Mouse (Mus musculus): ENCODE measurements around the gene Tex37.

The Tex37 gene

DNA sequence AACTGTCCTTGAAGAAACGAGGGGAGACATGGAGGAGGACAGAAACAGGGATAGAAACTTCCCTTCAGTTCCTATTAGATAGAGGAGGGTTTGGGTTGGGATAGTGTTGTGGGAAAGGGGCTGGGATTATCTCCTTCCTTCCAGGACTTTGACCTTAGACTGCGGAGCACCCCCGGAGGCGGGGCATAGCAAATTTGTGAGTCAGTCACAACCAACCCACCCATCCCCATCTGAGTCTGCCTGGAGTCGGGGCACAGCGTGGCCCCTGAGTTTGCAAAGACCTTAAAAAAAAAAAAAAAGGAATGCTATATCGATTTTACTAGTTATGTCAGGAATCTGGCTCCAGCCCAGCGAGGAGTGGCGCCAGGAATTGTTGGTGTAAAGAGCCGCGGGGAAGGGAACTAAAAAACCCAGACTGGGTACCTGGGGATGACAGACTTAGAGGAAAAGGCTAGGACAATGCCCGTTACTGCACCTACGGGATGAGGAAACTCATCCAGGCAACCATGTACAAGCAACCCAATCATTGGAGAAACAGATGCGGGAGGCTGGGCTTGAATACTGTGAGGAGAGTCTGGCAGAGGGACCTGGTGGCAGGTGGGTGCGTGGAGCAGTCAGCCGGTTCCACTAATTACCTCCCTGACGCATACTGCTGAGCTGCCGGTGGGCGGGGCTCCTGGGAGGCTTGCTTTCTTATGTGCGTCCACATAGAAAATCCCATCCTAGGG is 6.9 kb downstream of the Tex37 start:
- CTCF ChIA-PET, result interaction anchor here in 1 of 4 experiments (1.3 kb wide), 1 partner anchor 9 kb away, joined by 4 read pairs; no protein-coding TSS in a partner anchor
- POLR2A ChIA-PET, result no interaction called here

DNA sequence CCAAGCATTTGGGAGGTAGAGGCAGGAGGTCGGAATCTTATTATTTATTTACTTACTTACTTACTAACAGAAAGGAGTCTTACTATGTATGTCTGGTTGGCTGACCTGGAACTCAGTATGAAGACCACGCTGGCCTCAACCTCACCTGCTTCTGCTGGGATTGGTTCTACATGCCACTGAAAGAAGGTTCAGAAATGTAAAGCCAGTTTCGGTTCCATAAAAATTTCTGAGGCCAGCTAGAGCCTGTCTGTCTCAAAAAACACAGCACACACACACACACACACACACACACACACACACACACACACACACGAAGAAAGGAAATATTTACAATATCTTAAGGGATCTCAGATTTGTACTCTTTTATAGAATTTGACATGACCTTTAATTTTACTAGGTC is 8.4 kb downstream of the Tex37 start:
- ChIA-PET POLR2A (interaction anchor here in 1 of 4 experiments (0.7 kb wide), 1 partner anchor 1464 kb away, joined by 4 read pairs; no protein-coding TSS in a partner anchor), CTCF (interaction anchor here in 3 of 4 experiments (0.5 to 1.0 kb wide), 5 partner anchors 11 to 1301 kb away, joined by 3 to 6 read pairs (median 4); no protein-coding TSS in a partner anchor)

DNA sequence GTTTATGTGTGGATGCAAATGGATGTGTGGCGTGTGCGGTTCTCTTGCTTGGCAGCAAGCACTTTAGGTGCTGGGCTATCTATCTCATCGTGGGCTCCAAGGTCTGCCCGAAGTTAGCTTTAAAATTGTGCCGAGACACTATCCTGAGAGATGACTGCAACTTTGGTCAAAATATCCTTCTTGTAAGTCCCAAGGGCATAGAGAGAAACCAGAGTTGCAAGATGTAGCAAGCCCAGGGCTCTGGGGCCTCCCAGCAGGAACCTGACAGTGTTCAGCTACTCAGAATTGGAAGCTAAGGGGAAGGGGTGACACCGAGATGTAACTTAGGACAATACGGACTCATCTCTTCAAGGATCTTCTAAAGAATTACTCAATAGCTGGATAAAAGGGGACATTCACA is 9.2 kb downstream of the Tex37 start:
- ChIA-PET CTCF (interaction anchor here in 2 of 4 experiments (0.8 to 1.0 kb wide), 2 partner anchors 13 to 29 kb away, joined by 3 to 5 read pairs; no protein-coding TSS in a partner anchor), POLR2A (interaction anchor here in 1 of 4 experiments (1.2 kb wide), 1 partner anchor 18 kb away, joined by 3 read pairs; no protein-coding TSS in a partner anchor)

DNA sequence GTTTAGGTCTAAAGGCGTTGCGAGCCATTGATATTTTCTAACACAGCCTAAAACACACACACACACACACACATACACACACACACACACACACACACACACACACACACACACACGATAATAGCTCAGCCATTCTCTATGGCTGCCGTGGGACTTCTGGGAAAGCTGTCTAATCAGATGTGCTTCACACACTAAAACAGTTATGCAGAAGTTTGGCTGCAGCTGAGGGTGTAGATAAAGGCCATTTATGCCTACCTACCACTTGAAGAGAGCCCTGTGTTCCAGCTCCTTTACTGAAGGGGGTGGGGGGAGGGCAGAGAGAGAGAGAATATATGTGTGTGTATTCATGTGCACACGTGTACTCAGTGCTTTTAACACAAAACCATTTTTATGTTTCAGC is 15.0 kb downstream of the Tex37 start:
- CTCF ChIA-PET, result no interaction called here
- POLR2A ChIA-PET, result no interaction called here

DNA sequence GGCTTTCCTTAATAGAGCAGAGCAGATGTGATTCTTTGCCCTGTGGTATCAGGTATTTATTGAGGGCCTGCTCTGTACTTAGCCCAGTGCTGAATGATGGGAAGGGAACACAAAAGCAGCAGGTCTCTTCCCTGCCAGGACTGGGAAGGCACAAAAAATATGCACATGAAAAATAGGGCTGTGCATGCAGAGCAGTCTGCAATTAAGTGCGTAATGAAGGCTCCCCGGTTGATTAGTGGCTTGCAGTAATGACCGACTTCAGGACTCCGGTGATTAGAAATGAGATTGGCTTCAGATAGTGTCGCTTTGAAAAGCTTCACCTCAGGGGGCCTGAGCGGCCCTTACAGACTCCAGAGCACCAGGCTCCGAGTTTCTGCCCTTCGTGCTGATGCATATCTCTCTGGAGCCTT is 19.1 kb downstream of the Tex37 start:
- POLR2A ChIA-PET, result interaction anchor here in 1 of 4 experiments (1.0 kb wide), 1 partner anchor 57 kb away, joined by 3 read pairs; the partner anchor contains the start of gene Foxi3
- CTCF ChIA-PET, result no interaction called here

DNA sequence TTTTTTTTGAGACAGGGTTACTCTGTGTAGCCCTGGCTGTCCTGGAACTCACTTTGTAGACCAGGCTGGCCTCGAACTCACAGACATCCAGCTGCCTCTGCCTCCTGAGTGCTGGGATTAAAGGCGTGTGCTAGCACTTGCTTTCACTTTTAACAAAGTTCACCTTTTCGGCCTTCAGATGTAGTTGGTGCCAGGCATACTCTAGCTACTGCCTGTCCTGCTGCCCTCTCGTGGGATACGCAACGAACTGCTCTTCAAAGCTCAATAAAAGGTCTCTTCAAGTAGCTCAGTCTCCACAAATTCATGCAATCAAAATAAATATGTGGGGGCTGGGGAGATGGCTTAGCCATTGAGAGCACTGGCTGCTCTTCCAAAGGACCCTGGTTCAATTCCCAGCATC is 20.6 kb downstream of the Tex37 start:
- CTCF ChIA-PET, result interaction anchor here in 3 of 4 experiments (0.6 to 1.5 kb wide), 6 partner anchors 9 to 225 kb away, joined by 3 to 8 read pairs (median 5); no protein-coding TSS in a partner anchor

DNA sequence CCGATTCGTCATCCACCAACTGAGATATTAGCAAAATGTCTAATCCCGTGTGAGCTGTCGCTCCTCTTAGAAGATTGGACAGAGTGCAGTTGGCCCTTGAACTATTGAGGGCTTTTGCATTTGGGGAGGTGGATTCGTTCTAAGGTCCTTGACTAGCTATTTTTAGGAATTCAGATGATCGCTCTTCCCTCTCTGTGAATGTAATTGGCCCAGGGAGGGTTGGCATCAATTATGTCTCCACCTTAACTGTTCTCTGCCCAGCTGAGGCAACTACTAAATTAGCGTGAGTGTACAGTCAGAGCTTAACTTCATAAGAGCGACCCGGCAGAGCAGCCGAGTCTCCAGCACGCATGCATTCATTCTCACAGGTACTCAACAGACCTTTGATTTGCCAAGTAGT is 30.7 kb downstream of the Tex37 start:
- POLR2A ChIA-PET, result interaction anchor here in 2 of 4 experiments (0.6 to 1.6 kb wide), 2 partner anchors 74 to 811 kb away, joined by 3 to 4 read pairs; no protein-coding TSS in a partner anchor

More for the DNA sequence above, 20.6 kb downstream of the Tex37 start:
- POLR2A ChIA-PET, result interaction anchor here in 2 of 4 experiments (0.5 to 1.0 kb wide), 5 partner anchors 10 to 90 kb away, joined by 3 read pairs; no protein-coding TSS in a partner anchor

DNA sequence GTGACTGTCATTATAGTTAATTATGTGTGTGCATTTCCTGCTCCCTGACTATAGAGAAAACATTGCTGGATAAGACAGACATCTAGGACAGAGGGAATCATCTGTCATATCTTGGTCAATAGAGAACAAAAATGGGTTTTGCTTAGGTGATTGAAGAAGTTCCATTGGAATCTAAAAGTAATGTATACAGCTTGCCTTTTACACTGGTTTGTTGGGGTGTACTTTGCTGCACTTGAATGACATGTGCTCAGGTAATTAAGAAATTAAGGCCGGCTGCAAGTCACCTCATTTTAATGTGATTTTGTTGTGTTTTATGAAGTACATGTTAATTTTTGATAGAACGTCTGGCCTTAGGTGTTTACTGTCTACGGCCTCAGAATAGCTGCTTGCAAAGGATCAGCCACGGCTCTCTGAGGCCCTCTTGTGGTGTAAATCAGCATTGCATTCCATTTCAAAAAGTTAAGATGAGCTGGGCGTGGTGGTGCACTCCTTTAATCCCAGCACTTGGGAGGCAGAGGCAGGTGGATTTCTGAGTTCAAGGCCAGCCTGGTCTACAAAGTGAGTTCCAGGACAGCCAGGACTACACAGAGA is 37.9 kb downstream of the Tex37 start:
- ChIA-PET CTCF (interaction anchor here (0.5 to 5.4 kb wide), 100 partner anchors 8 to 1343 kb away, joined by 3 to 95 read pairs (median 4); partner anchors contain the start of genes Eif2ak3 (in 3 of the 4), Foxi3 (in 1 of the 4) and Thnsl2 (in 1 of the 4)), POLR2A (interaction anchor here in 3 of 4 experiments (0.6 to 2.9 kb wide), 19 partner anchors 11 to 827 kb away, joined by 3 to 34 read pairs (median 4); partner anchors contain the start of gene Eif2ak3 (in 1 of the 3))

More for the DNA sequence above, 30.7 kb downstream of the Tex37 start:
- CTCF ChIA-PET, result interaction anchor here in 2 of 4 experiments (0.8 to 1.3 kb wide), 3 partner anchors 8 to 76 kb away, joined by 3 read pairs; no protein-coding TSS in a partner anchor

DNA sequence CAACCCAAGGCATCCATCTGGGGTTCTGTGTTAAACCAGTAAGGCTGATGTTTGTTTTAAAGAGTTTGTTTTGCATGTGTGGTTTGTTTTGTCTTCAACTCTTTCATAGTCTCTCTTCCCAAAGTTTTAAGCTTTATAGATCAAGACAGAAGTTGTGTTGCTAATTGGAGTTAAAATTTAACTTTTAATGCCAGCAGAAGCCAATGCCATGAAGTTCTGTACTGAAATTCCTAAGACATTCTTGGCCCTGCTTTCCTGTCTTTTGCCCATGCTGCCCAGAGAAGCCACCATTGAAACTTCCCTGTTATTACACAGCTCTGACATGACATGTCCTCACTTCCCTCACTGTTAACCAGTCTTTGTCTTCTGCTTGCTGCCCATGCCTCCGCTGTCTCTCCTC is 43.7 kb downstream of the Tex37 start:
- ChIA-PET CTCF (interaction anchor here in 3 of 4 experiments (0.7 to 1.4 kb wide), 5 partner anchors 17 to 66 kb away, joined by 3 to 4 read pairs (median 3); no protein-coding TSS in a partner anchor), POLR2A (interaction anchor here in 3 of 4 experiments (0.6 to 2.2 kb wide), 5 partner anchors 9 to 1342 kb away, joined by 3 to 6 read pairs (median 4); partner anchors contain the start of gene Eif2ak3 (in 1 of the 3))

DNA sequence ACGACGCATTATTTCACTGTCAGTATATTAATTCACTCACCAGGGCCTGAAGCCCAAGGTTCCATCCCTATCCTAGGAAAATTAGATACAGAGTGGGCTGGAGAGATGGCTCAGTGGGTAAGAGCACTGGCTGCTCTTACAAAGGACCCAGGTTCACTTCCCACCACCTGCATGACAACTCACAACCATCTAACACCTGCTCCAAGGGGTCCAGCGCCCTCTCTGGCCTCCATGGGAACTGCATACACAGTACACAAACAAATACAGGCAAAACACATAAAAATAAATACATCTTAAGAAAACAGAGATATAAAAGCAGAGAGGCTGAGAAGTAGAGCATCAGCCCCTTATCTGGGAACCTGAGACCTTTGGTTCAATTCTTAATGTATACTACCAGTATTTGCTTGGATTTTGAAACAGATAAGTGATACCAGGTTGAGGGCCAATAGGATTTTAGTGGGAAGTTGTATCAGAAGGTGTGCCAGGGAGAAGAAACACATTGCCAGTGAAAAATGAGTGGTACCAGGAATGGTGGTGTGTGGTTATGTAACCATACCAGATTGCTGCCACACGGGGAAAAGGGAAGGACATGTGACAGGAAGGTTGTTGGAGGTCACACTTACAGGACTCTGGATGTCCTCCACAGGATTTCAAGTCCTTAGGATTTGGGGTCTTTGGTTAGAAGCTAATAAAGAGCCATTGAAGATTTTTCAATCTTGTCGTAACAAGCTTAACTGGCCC is 44.5 kb downstream of the Tex37 start:
- CTCF ChIA-PET, result interaction anchor here (0.6 to 1.4 kb wide), 5 partner anchors 18 to 161 kb away, joined by 3 to 8 read pairs (median 4); no protein-coding TSS in a partner anchor
- POLR2A ChIA-PET, result interaction anchor here in 3 of 4 experiments (0.6 to 2.2 kb wide), 4 partner anchors 10 to 1342 kb away, joined by 3 to 6 read pairs (median 4); partner anchors contain the start of gene Eif2ak3 (in 1 of the 3)

DNA sequence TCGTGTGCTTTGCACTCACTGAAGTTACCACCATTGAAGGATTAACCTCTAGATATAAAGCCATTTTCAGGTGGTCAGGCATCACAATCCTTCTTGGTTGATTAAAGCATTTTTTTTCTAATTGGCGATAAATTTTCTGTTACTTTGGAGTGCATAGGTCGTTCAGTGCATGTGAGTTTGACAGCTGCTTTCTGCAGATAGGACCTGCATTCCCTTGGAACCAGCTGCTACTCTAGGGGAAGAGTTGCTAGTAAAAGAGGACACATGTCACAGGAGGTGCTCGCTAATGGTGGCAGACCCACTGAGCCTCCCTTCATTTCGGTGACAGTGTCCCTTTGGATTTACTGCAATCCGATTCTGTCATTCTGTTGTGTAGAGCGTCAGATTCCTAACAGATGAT is 46.2 kb downstream of the Tex37 start:
- ChIA-PET CTCF (interaction anchor here in 3 of 4 experiments (0.6 to 1.6 kb wide), 5 partner anchors 8 to 61 kb away, joined by 3 to 7 read pairs (median 5); no protein-coding TSS in a partner anchor), POLR2A (interaction anchor here in 1 of 4 experiments (0.7 kb wide), 1 partner anchor 47 kb away, joined by 4 read pairs; no protein-coding TSS in a partner anchor)

DNA sequence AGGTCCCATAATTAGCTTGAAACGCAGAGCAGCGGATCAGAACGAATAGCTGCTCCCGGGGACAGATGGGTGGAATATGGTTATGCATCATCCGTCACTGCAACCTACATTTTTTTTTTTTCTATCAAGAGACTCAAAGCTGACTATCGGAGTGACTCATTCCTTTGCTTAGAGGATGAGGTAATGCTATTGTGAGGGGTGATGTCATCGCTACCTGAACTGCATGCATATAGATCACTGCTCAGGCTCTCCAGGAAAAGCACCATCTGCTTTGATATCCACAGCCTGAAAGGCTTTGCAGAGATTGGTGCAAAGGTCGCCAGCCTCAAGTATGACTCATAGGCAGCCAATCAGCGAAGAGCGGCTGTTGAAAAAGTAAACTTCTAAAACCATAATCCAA is 46.6 kb downstream of the Tex37 start:
- POLR2A ChIA-PET, result interaction anchor here in 1 of 4 experiments (0.7 kb wide), 1 partner anchor 47 kb away, joined by 4 read pairs; no protein-coding TSS in a partner anchor
- CTCF ChIA-PET, result interaction anchor here in 3 of 4 experiments (0.6 to 1.6 kb wide), 7 partner anchors 9 to 137 kb away, joined by 3 to 7 read pairs (median 4); no protein-coding TSS in a partner anchor

DNA sequence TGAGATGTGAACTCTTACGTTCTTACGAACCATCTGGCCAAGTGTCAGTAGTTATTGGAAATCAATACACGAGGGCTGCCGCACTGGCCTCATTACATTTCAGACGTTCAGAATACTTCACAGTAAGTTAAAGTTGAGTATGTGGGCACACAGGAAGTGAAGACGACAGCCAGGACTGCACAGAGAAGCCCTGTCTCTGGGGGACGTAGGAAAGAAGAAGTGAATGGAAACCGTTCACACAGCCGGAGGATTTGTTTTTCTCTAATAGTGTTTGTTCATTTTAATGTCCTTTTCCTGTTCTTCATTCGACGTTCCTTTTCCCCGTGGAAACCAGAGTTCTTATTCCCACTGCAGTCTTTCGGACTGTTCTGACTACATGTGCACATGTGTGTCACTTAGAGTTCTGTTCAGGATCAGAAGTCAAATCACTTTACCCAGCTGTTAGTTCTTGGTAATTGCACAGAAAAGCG is 47.2 kb downstream of the Tex37 start:
- POLR2A ChIA-PET, result interaction anchor here in 1 of 4 experiments (0.6 to 0.7 kb wide), 2 partner anchors 11 to 48 kb away, joined by 3 to 4 read pairs; no protein-coding TSS in a partner anchor
- CTCF ChIA-PET, result interaction anchor here in 3 of 4 experiments (0.7 to 1.6 kb wide), 6 partner anchors 9 to 137 kb away, joined by 3 to 6 read pairs (median 4); no protein-coding TSS in a partner anchor

DNA sequence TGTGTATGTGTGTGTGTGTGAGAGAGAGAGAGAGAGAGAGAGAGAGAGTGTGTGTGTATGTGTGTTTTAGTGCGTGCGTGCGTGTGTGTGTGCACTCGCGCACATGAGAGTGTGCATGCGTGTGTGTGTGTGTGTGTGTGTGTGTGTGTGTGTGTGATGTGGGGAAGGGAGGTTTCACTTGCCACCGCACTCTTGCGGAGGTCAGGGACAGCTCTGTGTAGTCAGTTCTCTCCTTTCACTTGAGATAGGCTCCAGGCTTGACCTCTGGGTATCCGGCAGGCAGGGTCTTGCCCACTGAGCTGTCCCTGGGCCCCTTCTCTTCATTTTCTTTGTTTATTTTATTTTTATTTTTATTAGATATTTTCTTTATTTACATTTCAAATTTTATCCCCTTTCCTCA is 51.4 kb downstream of the Tex37 start:
- ChIA-PET CTCF (interaction anchor here in 2 of 4 experiments (0.6 to 1.5 kb wide), 3 partner anchors 13 to 286 kb away, joined by 3 to 5 read pairs (median 4); no protein-coding TSS in a partner anchor), POLR2A (interaction anchor here in 2 of 4 experiments (0.6 to 1.6 kb wide), 5 partner anchors 13 to 247 kb away, joined by 3 to 4 read pairs (median 3); no protein-coding TSS in a partner anchor)

DNA sequence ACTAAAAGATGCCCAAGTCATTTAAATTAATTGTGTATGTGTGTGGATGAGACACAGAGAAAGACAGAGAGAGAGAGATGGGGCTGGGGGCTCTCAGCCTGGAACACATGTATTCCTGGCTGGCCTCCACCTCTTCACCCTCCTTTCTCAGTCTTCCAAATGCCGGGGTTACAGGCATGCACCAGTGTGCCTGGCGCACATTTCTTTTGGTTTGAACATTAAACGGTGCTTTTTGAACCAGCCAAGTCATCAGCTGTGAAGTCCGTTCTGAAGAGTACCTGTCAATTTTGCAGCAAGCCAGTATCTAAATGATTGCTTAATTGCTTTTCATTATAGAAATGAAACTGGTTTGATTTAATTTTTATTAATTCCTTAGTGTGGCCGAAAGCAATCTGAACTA is 52.0 kb downstream of the Tex37 start:
- POLR2A ChIA-PET, result interaction anchor here in 2 of 4 experiments (0.6 to 1.0 kb wide), 3 partner anchors 14 to 247 kb away, joined by 3 to 4 read pairs (median 3); no protein-coding TSS in a partner anchor

DNA sequence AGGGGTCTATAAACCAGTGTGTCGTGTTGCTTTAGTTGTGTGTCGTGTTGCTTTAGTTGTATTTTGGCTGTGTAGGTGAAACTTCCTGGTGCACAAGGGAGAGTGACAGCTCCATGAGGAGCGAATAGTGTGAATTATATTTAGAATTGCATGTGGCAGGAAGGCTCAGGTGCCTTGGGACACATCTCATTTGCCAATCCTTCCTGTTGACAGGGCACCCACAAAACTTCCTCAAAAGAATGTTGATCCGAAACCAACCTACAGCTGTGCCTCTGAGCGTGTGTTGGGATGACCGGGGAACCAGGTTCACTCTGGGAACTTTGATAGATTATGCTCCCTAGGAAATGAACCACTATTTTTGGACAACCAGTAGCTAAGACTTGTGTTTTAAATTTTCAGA is 54.4 kb downstream of the Tex37 start:
- POLR2A ChIA-PET, result no interaction called here
- CTCF ChIA-PET, result no interaction called here

More for the DNA sequence above, 52.0 kb downstream of the Tex37 start:
- CTCF ChIA-PET, result interaction anchor here in 1 of 4 experiments (1.5 kb wide), 1 partner anchor 14 kb away, joined by 3 read pairs; no protein-coding TSS in a partner anchor
